Mouse (Mus musculus): Measurements from ENCODE around the gene Gm1604a.
"Not testable (repeated sequence)": the region's sequence is repeated elsewhere in the genome, so short reads cannot be mapped to it uniquely, and the experiment has no call there.

Gm1604a gene

GRCm38 (mm10) chr17:7068997-7069539 is 43.7 kb downstream of the Gm1604a start:
- DNase-seq (ENCODE audit: low spot score): not testable (repeated sequence)

GRCm38 (mm10) chr17:7069561-7070240 is 44.3 kb downstream of the Gm1604a start:
- DNase-seq (ENCODE audit: low spot score): not testable (repeated sequence)

- not testable (repeated sequence) for DNase-seq (ENCODE audit: low spot score)
Measured at GRCm38 (mm10) chr17:7074494-7074893, 49.1 kb downstream of the Gm1604a start.

GRCm38 (mm10) chr17:7075519-7075918 is 50.2 kb downstream of the Gm1604a start:
- not testable (repeated sequence) for DNase-seq (ENCODE audit: low spot score)

DNA sequence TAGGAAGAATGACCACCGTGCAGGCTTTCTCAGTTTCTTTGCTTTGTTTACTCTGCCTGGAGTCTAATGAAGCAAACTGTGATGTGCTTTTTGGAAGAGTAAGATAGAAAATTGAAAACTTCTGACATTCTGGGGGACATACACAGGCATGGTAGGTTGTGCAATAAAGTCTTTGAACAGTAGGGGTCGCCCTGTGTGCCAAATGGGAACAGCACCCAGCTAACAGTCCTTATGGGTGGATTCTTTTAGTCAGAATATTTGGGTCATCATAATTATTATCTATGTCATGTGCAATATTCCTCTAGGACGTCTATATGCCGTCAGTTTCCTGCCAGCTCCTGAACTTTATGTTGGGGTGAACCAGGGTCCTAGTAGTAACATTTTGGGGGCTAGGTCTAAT is 54.2 kb downstream of the Gm1604a start:
- DNase-seq (ENCODE audit: low spot score): not testable (repeated sequence)

GRCm38 (mm10) chr17:7084523-7084922 is 59.2 kb downstream of the Gm1604a start:
- not testable (repeated sequence) for DNase-seq (ENCODE audit: low spot score)

DNA sequence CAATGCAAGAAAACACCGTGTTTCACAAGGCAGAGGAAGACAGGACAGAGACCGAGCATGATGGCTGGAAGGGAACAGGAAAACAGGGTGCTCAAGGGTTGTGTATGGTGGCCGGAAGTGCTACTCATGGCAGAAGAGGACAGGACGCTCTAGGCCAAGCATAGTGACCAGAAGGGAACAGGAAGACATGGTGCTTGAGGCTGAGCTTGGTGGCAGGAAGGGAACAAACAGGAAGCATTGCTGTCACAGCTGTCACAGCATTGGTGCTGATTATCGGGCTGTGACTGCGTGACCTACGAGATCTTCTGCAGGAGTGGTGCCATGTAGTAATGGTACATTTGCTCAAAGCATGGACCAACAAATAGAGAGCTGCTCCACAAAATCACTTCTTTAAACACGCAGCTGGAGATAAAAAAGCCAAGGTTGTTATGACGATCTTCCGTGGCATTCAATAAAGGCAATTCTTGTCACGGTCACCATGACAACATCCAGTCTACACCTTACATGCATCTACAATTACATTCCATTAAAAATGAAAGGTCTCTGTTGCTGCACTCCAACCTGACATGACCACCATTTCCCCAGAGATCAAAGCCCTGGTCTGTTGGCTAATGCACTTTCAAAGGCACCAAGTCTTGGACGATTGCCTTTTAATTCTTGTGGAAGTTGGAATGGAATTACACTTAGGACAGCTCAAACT is 60.3 kb downstream of the Gm1604a start:
- DNase-seq (ENCODE audit: low spot score): not testable (repeated sequence)

DNA sequence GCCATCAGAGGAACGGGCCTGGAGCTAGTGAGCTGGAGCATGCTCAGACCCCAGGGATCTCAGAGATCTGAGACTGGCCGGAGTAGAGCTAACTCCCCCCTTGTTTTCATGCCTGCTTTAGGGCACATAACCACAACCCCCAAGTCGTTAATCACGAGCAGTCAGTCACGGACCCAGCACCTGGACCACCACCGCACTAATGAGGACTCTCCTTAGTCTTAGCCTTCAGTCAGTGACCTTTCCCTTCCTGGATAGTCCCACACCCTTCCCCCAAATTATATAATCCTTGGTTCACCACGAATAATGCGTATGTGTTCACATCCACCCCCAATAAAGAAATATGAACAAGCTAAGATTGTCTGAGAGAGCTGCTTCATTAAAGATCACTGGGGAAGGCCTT is 61.5 kb downstream of the Gm1604a start:
- DNase-seq (ENCODE audit: low spot score): not testable (repeated sequence)

DNA sequence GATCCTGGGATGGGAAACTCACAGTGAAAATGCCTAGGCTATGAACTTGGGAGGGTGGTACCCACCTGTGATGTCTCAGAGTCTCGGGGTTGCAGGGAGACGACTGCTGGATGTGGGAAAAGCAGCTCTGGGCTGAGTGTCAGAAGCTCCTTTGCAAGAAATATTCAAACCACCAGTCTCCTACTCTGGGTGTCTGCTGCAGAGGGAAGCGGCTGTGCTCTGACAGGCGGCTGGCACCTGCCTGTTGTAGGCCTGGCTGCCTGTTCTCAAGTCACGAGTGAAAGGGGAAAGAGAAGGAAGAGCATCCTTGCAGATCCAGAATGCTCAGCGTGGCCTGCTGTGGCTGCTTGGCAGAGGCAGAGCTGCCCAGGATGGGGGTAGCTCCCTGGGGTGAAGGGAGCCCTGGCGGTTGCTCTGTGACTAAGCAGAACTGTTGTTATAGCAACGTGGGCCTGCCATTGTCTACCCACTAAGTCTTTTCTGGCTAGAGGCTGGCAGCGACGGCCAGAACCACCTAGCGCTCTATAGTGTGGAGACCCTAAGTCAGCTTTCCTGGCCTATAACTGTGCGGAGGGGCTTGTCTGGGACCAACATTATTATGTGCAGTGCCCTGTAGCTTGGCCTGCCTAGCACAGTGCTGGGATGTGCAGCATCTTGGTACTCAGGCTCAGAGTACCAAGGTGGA is 72.6 kb downstream of the Gm1604a start:
- DNase-seq (ENCODE audit: low spot score): not testable (repeated sequence)

DNA sequence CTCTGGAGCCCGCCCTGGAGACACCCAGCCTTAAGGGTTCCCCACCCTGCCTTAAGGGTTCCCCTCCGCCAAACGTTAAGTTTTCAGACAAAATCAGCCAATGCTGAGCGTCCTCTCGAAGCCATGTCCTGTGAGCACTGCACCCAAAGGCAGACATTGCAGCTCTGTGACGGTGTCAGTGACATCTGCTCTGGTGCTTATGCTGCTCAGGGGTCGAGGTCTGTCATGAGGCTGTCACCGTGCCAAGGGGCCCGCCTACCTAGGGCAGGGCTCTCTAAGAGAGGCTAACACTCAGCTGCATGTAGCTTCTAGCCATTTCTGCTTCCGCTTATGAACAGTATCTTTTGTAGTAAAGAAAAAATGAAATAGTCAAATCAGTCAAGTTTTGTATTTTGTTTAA is 73.7 kb downstream of the Gm1604a start:
- not testable (repeated sequence) for DNase-seq (ENCODE audit: low spot score)

DNA sequence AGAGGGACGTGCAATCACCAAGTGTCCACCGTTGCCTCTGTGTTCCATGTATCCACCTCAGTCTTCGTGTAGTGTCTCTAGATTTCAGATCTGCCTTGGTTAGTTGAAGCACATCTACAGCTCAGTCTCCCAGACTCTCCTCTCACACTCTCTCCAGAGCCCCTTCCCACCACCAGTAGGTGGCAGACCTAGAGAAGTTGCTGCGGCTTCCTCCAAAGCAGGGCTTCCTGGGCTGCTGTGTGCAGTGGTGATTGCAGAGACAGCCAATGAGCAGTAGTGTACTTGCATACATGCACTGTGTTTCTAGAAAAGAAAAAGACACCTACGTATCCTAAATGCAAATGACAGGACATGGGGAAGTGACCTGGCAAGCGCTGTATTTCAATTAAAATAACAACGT is 77.6 kb downstream of the Gm1604a start:
- not testable (repeated sequence) for DNase-seq (ENCODE audit: low spot score)

DNA sequence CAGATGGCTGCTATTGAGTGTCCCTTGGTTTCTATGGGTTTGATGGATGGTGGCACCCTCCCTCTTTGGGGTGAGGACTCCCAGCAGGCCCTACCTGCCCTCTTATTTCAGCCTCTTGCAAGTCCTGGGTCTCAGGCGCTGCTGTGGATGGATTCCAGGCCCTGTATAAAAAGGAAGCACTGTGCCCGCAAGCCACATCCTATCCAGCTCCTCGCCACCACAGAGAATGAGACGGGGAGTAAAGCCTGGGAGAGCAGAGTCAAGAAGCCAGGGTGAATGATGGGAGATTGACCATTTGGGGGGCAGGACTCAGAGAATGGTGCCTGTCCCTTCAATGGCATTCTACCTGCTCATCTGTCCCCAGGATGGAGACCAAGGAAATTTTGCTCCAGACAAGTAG is 86.3 kb downstream of the Gm1604a start:
- DNase-seq (ENCODE audit: low spot score): not testable (repeated sequence)

DNA sequence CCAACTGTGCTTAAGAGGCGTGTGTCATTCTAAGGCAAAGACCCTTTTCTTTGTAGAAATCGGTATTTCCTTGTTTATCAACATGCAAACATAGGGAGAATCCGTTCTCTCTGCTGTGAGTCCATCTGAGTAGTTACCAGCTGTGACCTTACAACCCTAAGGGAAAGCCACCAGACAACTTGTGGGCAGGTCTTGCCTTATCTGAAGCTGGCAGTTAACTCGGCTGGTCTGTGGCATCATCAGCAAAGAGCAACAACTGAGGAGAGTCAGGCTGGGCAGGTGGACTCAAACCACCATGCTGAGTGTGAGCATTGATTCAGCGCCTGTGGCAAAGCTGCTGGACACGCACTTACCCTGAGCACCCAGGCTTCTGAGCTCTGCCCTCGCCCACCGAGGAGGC is 90.9 kb downstream of the Gm1604a start:
- DNase-seq (ENCODE audit: low spot score): not testable (repeated sequence)

DNA sequence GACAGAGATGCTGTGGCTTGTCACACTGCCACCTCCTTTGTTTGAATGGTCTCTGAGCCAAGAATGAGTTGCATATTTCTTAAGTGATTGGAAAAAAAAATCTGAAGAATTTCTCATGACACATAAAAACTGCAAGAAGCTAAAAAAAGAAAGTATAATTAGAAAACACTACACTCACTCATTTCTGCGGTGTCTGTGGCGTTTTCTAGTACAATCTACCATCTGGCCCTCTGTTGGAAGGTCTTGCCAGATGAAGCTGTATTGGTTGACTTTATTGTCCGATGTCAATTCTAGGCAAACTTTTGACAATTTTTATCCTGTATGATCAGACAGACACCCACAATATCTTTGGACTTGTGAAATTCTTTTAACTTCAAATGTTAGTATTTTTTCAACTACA is 95.5 kb downstream of the Gm1604a start:
- DNase-seq (ENCODE audit: low spot score): not testable (repeated sequence)

DNA sequence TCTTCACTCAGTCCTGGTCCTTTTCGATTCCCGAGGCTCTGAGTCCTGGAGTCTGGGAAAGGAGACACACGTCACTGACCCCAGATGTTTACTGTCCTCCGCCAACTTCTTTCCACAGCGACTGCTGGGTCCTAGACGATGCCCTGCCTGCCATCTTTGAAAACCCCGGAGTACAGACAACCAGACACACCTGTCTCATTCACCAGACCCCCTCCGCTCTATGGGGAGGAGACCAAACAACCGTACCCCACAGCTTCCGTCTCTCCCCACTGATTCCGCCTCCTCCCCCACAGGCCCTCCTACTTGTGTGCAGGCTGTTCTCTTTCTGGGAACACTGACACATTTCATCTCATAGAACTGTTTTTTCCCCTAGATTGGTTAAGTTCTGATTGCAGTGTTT is 97.2 kb downstream of the Gm1604a start:
- not testable (repeated sequence) for DNase-seq (ENCODE audit: low spot score)

- not testable (repeated sequence) for DNase-seq (ENCODE audit: low spot score)
Measured at GRCm38 (mm10) chr17:7126475-7126874, 101.1 kb downstream of the Gm1604a start.

DNA sequence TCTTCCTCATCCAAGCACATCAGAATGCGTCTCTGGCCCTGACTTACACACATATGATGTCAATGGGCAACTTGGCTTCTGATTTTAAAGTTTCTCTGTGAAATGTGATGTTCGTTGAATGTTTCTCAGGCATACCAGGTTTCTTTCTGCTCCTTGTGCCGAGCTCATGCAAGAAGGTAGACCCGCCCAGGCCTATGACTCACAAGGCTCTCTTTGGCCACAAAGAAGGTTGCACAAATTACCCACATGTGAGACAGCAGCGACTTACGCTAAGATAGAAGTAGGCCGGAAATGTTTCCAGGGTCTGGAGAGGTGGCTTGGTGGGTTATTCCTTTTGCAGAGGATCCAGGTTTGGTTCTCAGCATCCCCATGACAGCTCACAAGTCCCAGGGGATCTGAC is 108.6 kb downstream of the Gm1604a start:
- DNase-seq (ENCODE audit: low spot score): not testable (repeated sequence)

DNA sequence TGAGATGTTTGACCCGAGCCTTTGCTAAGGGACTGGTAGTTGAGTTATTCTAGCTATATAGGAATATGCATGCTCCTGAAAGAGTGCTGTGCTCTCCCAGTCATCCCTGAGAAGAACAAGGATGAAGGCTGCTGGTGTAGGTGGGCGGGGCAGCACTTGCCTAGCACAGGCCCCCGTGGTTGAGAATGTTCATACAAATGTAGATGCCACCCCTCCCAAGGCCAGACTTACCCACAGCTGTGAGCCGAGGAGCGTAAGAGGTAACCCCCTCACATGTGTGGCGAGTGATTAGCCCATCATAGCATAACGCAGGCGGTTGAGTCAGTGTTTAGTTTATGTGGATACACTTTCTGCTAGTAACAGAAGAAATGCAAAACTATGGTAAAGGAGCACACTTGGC is 109.9 kb downstream of the Gm1604a start:
- DNase-seq (ENCODE audit: low spot score): not testable (repeated sequence)
